Mouse (Mus musculus) thymus, adult 2 months (tissue): ENCODE measurements around the gene Slc39a3. TPM values are rescaled to one million over a fixed set of nuclear protein-coding genes. Genes with fewer than 3 reads are reported as not detected.

ENCODE experiments used
- DNase-seq: peaks from one replicate; pipeline ENCODE4 v3.0.0; 2021
- H3K27ac ChIP-seq: fragments of 200-500 bp; 2 replicates; pipeline ENCODE4 v1.5.1; 2012; ENCODE audit warnings: low read length, control low read depth; ENCODE audit not compliant: control insufficient read depth, insufficient read depth
- H3K27me3 ChIP-seq: fragments of 200-500 bp; 2 replicates; pipeline ENCODE4 v1.6.1; 2012; ENCODE audit warnings: mild to moderate bottlenecking, low read length, moderate library complexity, mixed read lengths; ENCODE audit not compliant: control insufficient read depth, insufficient read depth
- H3K36me3 ChIP-seq: fragments of 200-500 bp; 2 replicates; pipeline ENCODE4 v1.6.1; 2012; ENCODE audit warnings: mild to moderate bottlenecking, low read length, moderate library complexity; ENCODE audit not compliant: control insufficient read depth, insufficient read depth
- H3K4me1 ChIP-seq: fragments of 200-500 bp; replicated peaks from 2 replicates; pipeline ENCODE4 v1.6.1; 2012; ENCODE audit warnings: low read length; ENCODE audit not compliant: control insufficient read depth, insufficient read depth
- H3K4me3 ChIP-seq: fragments of 200-500 bp; 2 replicates; pipeline ENCODE4 v1.5.1; 2012; ENCODE audit warnings: mild to moderate bottlenecking, low read length, control low read depth, moderate library complexity; ENCODE audit not compliant: control insufficient read depth, insufficient read depth
- CTCF ChIP-seq: fragments of 200-500 bp; IDR thresholded peaks from 2 replicates; pipeline ENCODE4 v1.5.1; 2012; ENCODE audit warnings: mild to moderate bottlenecking, control low read depth, low read length, moderate library complexity, borderline replicate concordance; ENCODE audit not compliant: control insufficient read depth, poor library complexity, insufficient read depth; ENCODE audit errors: extremely low read depth
- POLR2A ChIP-seq: fragments of 200-500 bp; IDR thresholded peaks from 2 replicates; pipeline ENCODE4 v1.6.1; 2012; ENCODE audit warnings: mild to moderate bottlenecking, low read length, control low read depth, moderate library complexity; ENCODE audit not compliant: control insufficient read depth, poor library complexity, insufficient read depth; ENCODE audit errors: extremely low read depth
- WGBS: fragments of 180-500 bp; shearing (Covaris S2); methylation state at CpG from one replicate; pipeline ENCODE4 v1.1.7; 2018; 5-methylcytosine and 5-hydroxymethylcytosine counted together
- polyA plus RNA-seq: library from polyadenylated mRNA; depleted of rRNA; stranded (reverse); fragments of >200 nt; gene quantifications from 2 replicates; pipeline ENCODE4 v1.2.3, GENCODE M21; 2012

Slc39a3 gene
- polyA plus RNA-seq, 1 experiment: 52.7 TPM

GRCm38 (mm10) chr10:81022744-81023143 lies 14.5 kb downstream of the Slc39a3 start:
- H3K4me1 ChIP-seq: no peaks in the 10 kb centered on the region
- H3K27ac ChIP-seq: no peak overlapping the region
- H3K27me3 ChIP-seq: peaks cover 5% of the 10 kb centered on the region; the same call in 1 of the 2 replicates
- DNase-seq: no peak
- no peaks in the 10 kb centered on the region for H3K36me3 ChIP-seq
- no peak for TF ChIP-seq CTCF
- TF ChIP-seq POLR2A: no peak
- no peak overlapping the region for H3K4me3 ChIP-seq
- WGBS: 72% methylated on average over 8 of the region's 8 CpGs

- DNase-seq: no peak
- TF ChIP-seq POLR2A (no peak), CTCF (no peak)
- 8% methylated on average over 26 of the region's 26 CpGs for WGBS
- H3K4me3 ChIP-seq: no peak overlapping the region
- H3K4me1 ChIP-seq: no peaks in the 10 kb centered on the region
- no peak overlapping the region for H3K27ac ChIP-seq
- peaks cover 5% of the 10 kb centered on the region; the same call in 1 of the 2 replicates for H3K27me3 ChIP-seq
- H3K36me3 ChIP-seq: no peaks in the 10 kb centered on the region
Measured at GRCm38 (mm10) chr10:81021547-81022110, 15.6 kb downstream of the Slc39a3 start.

- no peaks in the 10 kb centered on the region for H3K36me3 ChIP-seq
- H3K27ac ChIP-seq: no peak overlapping the region
- H3K4me3 ChIP-seq: no peak overlapping the region
- 82% methylated on average over 2 of the region's 2 CpGs for WGBS
- no peak for DNase-seq
- no peak for TF ChIP-seq CTCF
- no peak for TF ChIP-seq POLR2A
- peaks cover 5% of the 10 kb centered on the region; the same call in 1 of the 2 replicates for H3K27me3 ChIP-seq
- no peaks in the 10 kb centered on the region for H3K4me1 ChIP-seq
Measured at GRCm38 (mm10) chr10:81020207-81020606, 17.0 kb downstream of the Slc39a3 start.

GRCm38 (mm10) chr10:81019687-81020086 lies 17.5 kb downstream of the Slc39a3 start:
- H3K27me3 ChIP-seq: no peaks in the 10 kb centered on the region; the same call in 1 of the 2 replicates

GRCm38 (mm10) chr10:81018326-81018725 lies 18.9 kb downstream of the Slc39a3 start:
- H3K27me3 ChIP-seq: no peaks in the 10 kb centered on the region; the same call in 1 of the 2 replicates
- DNase-seq: no peak
- WGBS: 49% methylated on average over 10 of the region's 10 CpGs
- no peaks in the 10 kb centered on the region for H3K36me3 ChIP-seq
- H3K4me3 ChIP-seq: no peak overlapping the region
- H3K4me1 ChIP-seq: peaks cover 4% of the 10 kb centered on the region; the same call in 1 of the 2 replicates
- no peak for TF ChIP-seq CTCF
- TF ChIP-seq POLR2A: no peak
- H3K27ac ChIP-seq: no peak overlapping the region

More at GRCm38 (mm10) chr10:81019687-81020086, 17.5 kb downstream of the Slc39a3 start:
- TF ChIP-seq POLR2A (no peak), CTCF (no peak)
- no peak for DNase-seq
- 88% methylated on average over 6 of the region's 6 CpGs for WGBS
- Histone ChIP-seq H3K27ac (no peak overlapping the region), H3K36me3 (no peaks in the 10 kb centered on the region), H3K4me1 (peaks cover 2% of the 10 kb centered on the region; the same call in 1 of the 2 replicates), H3K4me3 (no peak overlapping the region)

- Histone ChIP-seq H3K4me1 (peaks cover 4% of the 10 kb centered on the region; the same call in 1 of the 2 replicates), H3K36me3 (no peaks in the 10 kb centered on the region), H3K27me3 (no peaks in the 10 kb centered on the region), H3K27ac (no peak overlapping the region), H3K4me3 (no peak overlapping the region)
- TF ChIP-seq POLR2A: no peak
- peak; percentile 95 for TF ChIP-seq CTCF
- 9% methylated on average over 7 of the region's 7 CpGs for WGBS
- DNase-seq: peak; percentile 78
Measured at GRCm38 (mm10) chr10:81016645-81017044, 20.6 kb downstream of the Slc39a3 start.

- TF ChIP-seq CTCF: no peak
- no peak for TF ChIP-seq POLR2A
- H3K4me1 ChIP-seq: peaks cover 4% of the 10 kb centered on the region; the same call in 1 of the 2 replicates
- H3K36me3 ChIP-seq: no peaks in the 10 kb centered on the region
- WGBS: 84% methylated on average over 2 of the region's 2 CpGs
- H3K4me3 ChIP-seq: no peak overlapping the region
- H3K27me3 ChIP-seq: no peaks in the 10 kb centered on the region
- no peak overlapping the region for H3K27ac ChIP-seq
- no peak for DNase-seq
Measured at GRCm38 (mm10) chr10:81015666-81016065, 21.6 kb downstream of the Slc39a3 start.
